Mouse (Mus musculus): ENCODE measurements around the gene Kcnmb4.

DNA sequence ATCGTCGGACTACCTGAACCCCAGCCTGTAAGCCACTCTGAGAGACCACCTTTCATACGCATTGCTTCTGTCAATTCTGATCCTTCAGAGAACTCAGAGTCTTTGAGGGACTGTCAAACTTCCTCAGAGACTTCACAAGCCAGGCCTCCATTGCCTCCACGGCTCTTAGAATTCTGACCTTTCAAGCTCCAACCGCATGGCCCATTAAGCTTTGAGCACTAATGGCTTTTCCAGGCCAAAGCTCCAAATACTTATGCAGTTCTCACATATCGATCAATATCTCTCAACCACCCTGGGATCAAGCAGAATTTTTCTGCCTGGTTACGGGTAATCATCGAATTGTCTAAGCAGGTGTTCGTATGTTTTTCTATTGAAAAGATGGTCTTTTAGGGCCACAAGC is 12.2 kb downstream of the Kcnmb4 start:
- no peak for TF ChIP-seq POLR2A (IDR thresholded peaks at IDR 0.05; ENCODE audit: insufficient read depth, low read depth, low read length)
- no peak for TF ChIP-seq CTCF (IDR thresholded peaks at IDR 0.05)
- no peak for TF ChIP-seq EP300 (IDR thresholded peaks at IDR 0.05; ENCODE audit: insufficient read depth, low read depth, low read length)
